Mouse (Mus musculus): ENCODE measurements around the gene Pram1. TPM values are rescaled to one million over a fixed set of nuclear protein-coding genes. Genes with fewer than 3 reads are reported as not detected.

The Pram1 gene
- total and polyA plus RNA-seq, 3 experiments, result 0.12 to 1.6 TPM; not detected in 1

- no peak for DNase-seq (ENCODE audit: low read depth, low spot score)
- no peak overlapping the region for H3K9ac ChIP-seq (ENCODE audit: control insufficient read depth, low read depth, low read length, poor library complexity, severe bottlenecking)
- no peak overlapping the region for H3K4me3 ChIP-seq (ENCODE audit: control insufficient read depth in 1 of 2, insufficient read depth in 1 of 2, low read depth in 2 of 2, low read length in 2 of 2)
- peaks cover 11 to 60% of the 10 kb centered on the region in 2 experiments for H3K36me3 ChIP-seq (ENCODE audit: control insufficient read depth in 1 of 2, insufficient read depth in 2 of 2, low read length in 2 of 2)
- H3K79me2 ChIP-seq (ENCODE audit: control insufficient read depth, insufficient read depth, low read length, poor library complexity), result peaks cover 33% of the 10 kb centered on the region
- no peaks in the 10 kb centered on the region for H3K9me3 ChIP-seq (replicated peaks; ENCODE audit: insufficient read depth, low read length)
- H3K4me1 ChIP-seq (ENCODE audit: control insufficient read depth in 1 of 2, insufficient read depth in 2 of 2, low read length in 2 of 2), result no peaks in the 10 kb centered on the region
- no peak overlapping the region for H3K27ac ChIP-seq (ENCODE audit: control insufficient read depth, low read depth, low read length)
- H3K27me3 ChIP-seq (ENCODE audit: control insufficient read depth in 1 of 2, insufficient read depth in 2 of 2, low read length in 2 of 2), result no peaks in the 10 kb centered on the region
- no peak for TF ChIP-seq MYB (IDR thresholded peaks at IDR 0.05; ENCODE audit: low read depth, low read length)
- TF ChIP-seq ETS1 (IDR thresholded peaks at IDR 0.05; ENCODE audit: low read depth, low read length), result no peak
- no peak for TF ChIP-seq MYC (IDR thresholded peaks at IDR 0.05; ENCODE audit: low read depth, low read length)
- no peak for TF ChIP-seq MEF2A (IDR thresholded peaks at IDR 0.05; ENCODE audit: extremely low read depth, insufficient replicate concordance, low read depth, low read length, poor library complexity, severe bottlenecking)
- TF ChIP-seq MAZ (IDR thresholded peaks at IDR 0.05; ENCODE audit: low read depth, low read length), result no peak
These were observed 29.0 kb downstream of the Pram1 start for GRCm38 (mm10) chr17:33666813-33667212.

GRCm38 (mm10) chr17:33669681-33670080, 31.8 kb downstream of the Pram1 start:
- no peak for TF ChIP-seq CHD1 (IDR thresholded peaks at IDR 0.05; ENCODE audit: low read depth, low read length)
- no peak for TF ChIP-seq MAX (IDR thresholded peaks at IDR 0.05; ENCODE audit: low read length)
- TF ChIP-seq ZKSCAN1 (IDR thresholded peaks at IDR 0.05; ENCODE audit: low read depth, low read length), result no peak
- no peak for TF ChIP-seq ELF1 (IDR thresholded peaks at IDR 0.05; ENCODE audit: low read depth, low read length)
- TF ChIP-seq NELFE (IDR thresholded peaks at IDR 0.05; ENCODE audit: low read depth, low read length), result no peak
- TF ChIP-seq ETS1 (IDR thresholded peaks at IDR 0.05; ENCODE audit: low read depth, low read length), result no peak
- TF ChIP-seq RAD21 (IDR thresholded peaks at IDR 0.05; ENCODE audit: low read depth, low read length), result no peak
- TF ChIP-seq RCOR1 (IDR thresholded peaks at IDR 0.05; ENCODE audit: low read depth, low read length), result no peak
- TF ChIP-seq MYC (IDR thresholded peaks at IDR 0.05; ENCODE audit: low read depth, low read length), result no peak
- no peak for TF ChIP-seq POLR2A (IDR thresholded peaks at IDR 0.05; ENCODE audit: control insufficient read depth in 1 of 2, insufficient read depth in 1 of 2, low read depth in 1 of 2, low read length in 2 of 2, poor library complexity in 1 of 2)
- no peak for TF ChIP-seq TAL1 (IDR thresholded peaks at IDR 0.05; ENCODE audit: low read length)
- no peak for TF ChIP-seq MXI1 (IDR thresholded peaks at IDR 0.05; ENCODE audit: low read depth, low read length)
- TF ChIP-seq CHD2 (IDR thresholded peaks at IDR 0.05; ENCODE audit: low read length), result no peak
- TF ChIP-seq MAFK (IDR thresholded peaks at IDR 0.05; ENCODE audit: borderline replicate concordance, low read depth, low read length), result no peak
- no peak for TF ChIP-seq MYB (IDR thresholded peaks at IDR 0.05; ENCODE audit: low read depth, low read length)
- no peak for DNase-seq (ENCODE audit: low read depth, low spot score)
- no peaks in the 10 kb centered on the region for H3K27me3 ChIP-seq (ENCODE audit: control insufficient read depth in 1 of 2, insufficient read depth in 2 of 2, low read length in 2 of 2)
- H3K27ac ChIP-seq (ENCODE audit: control insufficient read depth, low read depth, low read length), result no peak overlapping the region
- H3K4me3 ChIP-seq (ENCODE audit: control insufficient read depth in 1 of 2, insufficient read depth in 1 of 2, low read depth in 2 of 2, low read length in 2 of 2), result no peak overlapping the region
- H3K9me3 ChIP-seq (replicated peaks; ENCODE audit: insufficient read depth, low read length), result no peaks in the 10 kb centered on the region
- H3K4me1 ChIP-seq (ENCODE audit: control insufficient read depth in 1 of 2, insufficient read depth in 2 of 2, low read length in 2 of 2), result no peaks in the 10 kb centered on the region; a peak in 1 of 4 replicates
- H3K9ac ChIP-seq (ENCODE audit: control insufficient read depth, low read depth, low read length, poor library complexity, severe bottlenecking), result no peak overlapping the region
- H3K36me3 ChIP-seq (ENCODE audit: control insufficient read depth in 1 of 2, insufficient read depth in 2 of 2, low read length in 2 of 2), result peaks cover 23 to 61% of the 10 kb centered on the region in 2 experiments
- peaks cover 51% of the 10 kb centered on the region for H3K79me2 ChIP-seq (ENCODE audit: control insufficient read depth, insufficient read depth, low read length, poor library complexity)
